Mouse (Mus musculus) liver, postnatal 0 days (tissue): ENCODE data around the gene Fam19a3.

Experiments used
- CTCF ChIP-seq: sonication (generic); IDR thresholded peaks from 2 replicates; pipeline ENCODE4 v1.5.1; 2016; ENCODE audit warnings: antibody characterized with exemption, low read depth
- EP300 ChIP-seq: IDR thresholded peaks from 2 replicates; pipeline ENCODE4 v1.6.1; 2016; ENCODE audit warnings: antibody characterized with exemption, low read depth, mild to moderate bottlenecking

GRCm38 (mm10) chr3:104814746-104815145 is 33.1 kb upstream of the Fam19a3 start:
- TF ChIP-seq CTCF (no peak), EP300 (no peak)
